Mouse (Mus musculus) thymus, adult 2 months (tissue): ENCODE data around the gene Sys1. TPM values are rescaled to one million over a fixed set of nuclear protein-coding genes. Genes with fewer than 3 reads are reported as not detected.

Experiments used
- DNase-seq: peaks from one replicate; pipeline ENCODE4 v3.0.0; 2021
- H3K27ac ChIP-seq: fragments of 200-500 bp; 2 replicates; pipeline ENCODE4 v1.5.1; 2012; ENCODE audit warnings: low read length, control low read depth; ENCODE audit not compliant: control insufficient read depth, insufficient read depth
- H3K27me3 ChIP-seq: fragments of 200-500 bp; 2 replicates; pipeline ENCODE4 v1.6.1; 2012; ENCODE audit warnings: mild to moderate bottlenecking, low read length, moderate library complexity, mixed read lengths; ENCODE audit not compliant: control insufficient read depth, insufficient read depth
- H3K36me3 ChIP-seq: fragments of 200-500 bp; 2 replicates; pipeline ENCODE4 v1.6.1; 2012; ENCODE audit warnings: mild to moderate bottlenecking, low read length, moderate library complexity; ENCODE audit not compliant: control insufficient read depth, insufficient read depth
- H3K4me1 ChIP-seq: fragments of 200-500 bp; replicated peaks from 2 replicates; pipeline ENCODE4 v1.6.1; 2012; ENCODE audit warnings: low read length; ENCODE audit not compliant: control insufficient read depth, insufficient read depth
- H3K4me3 ChIP-seq: fragments of 200-500 bp; 2 replicates; pipeline ENCODE4 v1.5.1; 2012; ENCODE audit warnings: mild to moderate bottlenecking, low read length, control low read depth, moderate library complexity; ENCODE audit not compliant: control insufficient read depth, insufficient read depth
- CTCF ChIP-seq: fragments of 200-500 bp; IDR thresholded peaks from 2 replicates; pipeline ENCODE4 v1.5.1; 2012; ENCODE audit warnings: mild to moderate bottlenecking, control low read depth, low read length, moderate library complexity, borderline replicate concordance; ENCODE audit not compliant: control insufficient read depth, poor library complexity, insufficient read depth; ENCODE audit errors: extremely low read depth
- POLR2A ChIP-seq: fragments of 200-500 bp; IDR thresholded peaks from 2 replicates; pipeline ENCODE4 v1.6.1; 2012; ENCODE audit warnings: mild to moderate bottlenecking, low read length, control low read depth, moderate library complexity; ENCODE audit not compliant: control insufficient read depth, poor library complexity, insufficient read depth; ENCODE audit errors: extremely low read depth
- WGBS: fragments of 180-500 bp; shearing (Covaris S2); methylation state at CpG from one replicate; pipeline ENCODE4 v1.1.7; 2018; 5-methylcytosine and 5-hydroxymethylcytosine counted together
- polyA plus RNA-seq: library from polyadenylated mRNA; depleted of rRNA; stranded (reverse); fragments of >200 nt; gene quantifications from 2 replicates; pipeline ENCODE4 v1.2.3, GENCODE M21; 2012

Gene Sys1
- polyA plus RNA-seq, 1 experiment = 183 TPM

DNA sequence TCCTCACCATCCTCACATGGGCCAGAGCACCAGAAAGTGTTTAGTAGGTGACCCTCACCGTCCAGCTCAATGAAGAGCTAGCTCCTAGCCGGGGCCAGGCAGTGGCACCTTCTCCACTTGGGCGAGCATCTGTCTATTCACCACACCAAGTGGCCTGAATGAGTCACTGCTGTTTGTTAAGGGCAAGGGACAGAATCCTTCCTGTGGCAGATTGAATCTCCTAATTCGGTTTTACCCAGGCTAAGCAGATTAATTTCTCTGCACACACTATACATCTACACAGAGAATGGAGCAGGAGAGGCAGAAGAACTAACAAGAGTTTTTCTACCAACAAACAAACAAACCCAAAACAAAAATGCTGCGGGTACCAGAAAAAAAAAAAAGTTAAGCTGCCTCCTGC, 29.8 kb upstream of the Sys1 start:
- Histone ChIP-seq H3K27me3 (no peaks in the 10 kb centered on the region), H3K36me3 (no peaks in the 10 kb centered on the region), H3K27ac (no peak overlapping the region), H3K4me3 (no peak overlapping the region), H3K4me1 (peaks cover 25% of the 10 kb centered on the region)
- TF ChIP-seq POLR2A = no peak
- TF ChIP-seq CTCF = no peak
- DNase-seq = no peak
- WGBS = 90% methylated on average over 5 of the region's 5 CpGs

DNA sequence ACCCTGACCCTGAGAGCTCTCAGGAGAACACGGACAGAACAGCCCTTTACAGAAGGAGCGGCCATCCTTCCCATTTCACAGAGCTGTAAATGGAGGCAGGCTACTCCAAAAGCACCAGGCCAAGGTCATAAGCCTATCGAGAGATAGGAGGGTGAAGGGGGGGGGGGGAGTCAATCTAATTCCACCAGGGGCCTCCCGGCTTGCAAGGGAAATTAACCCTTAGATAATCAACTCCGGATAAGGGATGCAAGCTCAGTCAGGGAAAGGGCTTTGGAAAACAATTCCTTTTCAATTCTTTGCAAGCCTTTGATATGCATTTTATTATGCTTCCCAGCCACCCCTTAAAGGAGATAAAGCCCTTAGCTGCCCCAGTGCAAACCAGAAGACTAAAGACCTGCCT, 28.3 kb upstream of the Sys1 start:
- no peak for DNase-seq
- no peaks in the 10 kb centered on the region for H3K27me3 ChIP-seq
- no peak overlapping the region for H3K4me3 ChIP-seq
- no peaks in the 10 kb centered on the region for H3K36me3 ChIP-seq
- WGBS = 91% methylated on average over 5 of the region's 5 CpGs
- TF ChIP-seq CTCF = no peak
- no peak for TF ChIP-seq POLR2A
- peaks cover 12% of the 10 kb centered on the region for H3K4me1 ChIP-seq
- no peak overlapping the region for H3K27ac ChIP-seq

DNA sequence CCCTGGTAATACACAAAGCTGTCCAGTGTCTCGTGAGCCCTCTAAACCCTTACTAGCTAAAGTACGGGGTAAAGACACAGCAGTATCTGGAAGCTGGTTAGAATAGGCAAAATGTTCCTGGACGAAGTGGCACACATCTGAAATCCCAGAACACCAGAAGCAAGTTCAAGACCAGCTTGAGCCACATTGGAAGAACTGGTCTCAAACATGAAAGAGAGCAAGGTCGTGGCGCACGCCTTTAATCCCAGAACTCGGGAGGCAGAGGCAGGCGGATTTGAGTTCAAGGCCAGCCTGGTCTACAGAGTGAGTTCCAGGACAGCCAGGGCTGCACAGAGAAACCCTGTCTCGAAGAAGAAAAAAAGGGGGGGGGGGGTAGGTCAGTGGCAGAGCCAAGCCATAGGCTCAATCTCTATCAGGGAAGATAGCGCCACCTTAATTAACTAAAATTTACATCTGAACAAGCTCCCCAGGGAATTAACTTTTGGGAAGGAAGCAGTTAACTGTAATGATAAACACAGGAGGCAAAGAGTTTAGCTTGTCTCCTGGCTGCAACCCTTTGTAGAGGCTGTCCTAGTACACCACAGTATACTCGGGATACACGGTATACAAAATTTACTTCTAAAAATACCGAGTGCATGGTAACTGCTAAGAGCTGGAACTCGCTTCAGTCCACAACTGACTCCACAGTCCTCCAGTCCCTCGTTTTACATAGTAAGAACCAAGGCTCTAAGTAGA, 26.7 kb upstream of the Sys1 start:
- TF ChIP-seq CTCF (no peak), POLR2A (no peak)
- WGBS = 87% methylated on average over 15 of the region's 15 CpGs
- Histone ChIP-seq H3K27me3 (no peaks in the 10 kb centered on the region), H3K27ac (no peak overlapping the region), H3K4me3 (no peak overlapping the region), H3K4me1 (0 out of 2 replicates have a peak, but pooled peaks cover 2% of the 10 kb centered on the region), H3K36me3 (no peaks in the 10 kb centered on the region)
- DNase-seq = no peak

DNA sequence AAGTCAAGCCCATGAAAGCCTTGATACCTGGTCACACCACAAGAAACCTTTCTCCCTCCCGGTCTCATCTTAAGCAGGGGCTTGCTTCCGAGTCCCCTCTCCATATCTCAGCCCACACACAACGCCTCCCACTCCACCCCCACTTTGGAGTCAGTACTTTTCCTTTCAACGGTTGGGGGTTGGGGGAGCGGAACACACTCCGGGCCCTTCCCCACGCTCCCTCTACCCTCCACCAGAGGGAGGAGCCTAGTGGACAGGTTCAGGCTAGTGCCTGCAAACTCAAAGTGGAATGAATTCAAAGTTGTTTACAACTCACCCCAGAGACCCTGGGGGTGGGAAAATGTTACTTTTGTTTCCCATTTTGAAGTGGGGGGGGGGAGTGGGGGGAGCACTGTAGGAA, 26.1 kb upstream of the Sys1 start:
- H3K27me3 ChIP-seq = no peaks in the 10 kb centered on the region
- TF ChIP-seq CTCF = no peak
- TF ChIP-seq POLR2A = no peak
- WGBS = 54% methylated on average over 7 of the region's 7 CpGs
- H3K4me3 ChIP-seq = no peak overlapping the region
- no peaks in the 10 kb centered on the region for H3K36me3 ChIP-seq
- H3K4me1 ChIP-seq = peaks cover 4% of the 10 kb centered on the region; the same call in 1 of the 2 replicates
- no peak for DNase-seq
- no peak overlapping the region for H3K27ac ChIP-seq

DNA sequence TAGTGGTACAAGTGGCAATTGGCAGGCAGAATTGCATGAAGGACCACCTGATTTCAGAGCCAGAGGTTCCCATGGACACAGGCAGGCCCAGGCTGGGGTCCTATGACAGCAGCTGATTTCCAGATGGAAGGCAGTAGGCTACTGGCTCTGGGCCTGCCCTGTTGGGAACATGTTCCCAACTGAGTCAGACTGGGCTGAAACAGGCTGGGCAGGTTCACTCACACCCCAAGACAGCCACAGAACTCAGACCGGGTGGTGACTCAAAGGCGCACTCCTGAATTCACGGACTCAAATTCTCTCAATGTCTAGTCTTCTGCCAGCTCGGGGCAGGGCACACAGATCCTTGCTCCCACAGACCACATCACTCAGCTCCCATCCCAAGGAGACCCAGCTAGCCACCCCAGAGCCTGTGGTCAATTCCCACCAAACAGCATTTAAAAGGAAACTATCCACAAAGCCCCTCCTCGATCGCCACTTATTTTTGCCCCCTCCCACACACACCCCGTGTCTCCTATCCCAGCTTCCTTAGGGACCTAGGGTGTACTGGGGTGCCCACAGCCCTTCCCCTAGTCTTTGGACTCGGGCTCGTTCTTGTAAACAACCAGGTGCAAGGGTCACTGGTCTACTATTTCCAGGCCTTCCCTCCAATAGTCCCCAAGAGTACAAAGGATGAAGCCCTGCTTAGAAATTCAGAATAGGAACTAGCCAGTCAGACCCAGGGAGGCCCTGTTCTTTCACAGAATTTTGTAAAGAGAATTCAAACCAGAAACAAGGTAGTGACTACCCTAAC, 24.9 kb upstream of the Sys1 start:
- TF ChIP-seq POLR2A (no peak), CTCF (no peak)
- no peak for DNase-seq
- no peaks in the 10 kb centered on the region for H3K36me3 ChIP-seq
- peaks cover 7% of the 10 kb centered on the region; the same call in 1 of the 2 replicates for H3K4me1 ChIP-seq
- WGBS = 91% methylated on average over 9 of the region's 9 CpGs
- H3K27me3 ChIP-seq = no peaks in the 10 kb centered on the region
- H3K4me3 ChIP-seq = no peak overlapping the region
- no peak overlapping the region for H3K27ac ChIP-seq

DNA sequence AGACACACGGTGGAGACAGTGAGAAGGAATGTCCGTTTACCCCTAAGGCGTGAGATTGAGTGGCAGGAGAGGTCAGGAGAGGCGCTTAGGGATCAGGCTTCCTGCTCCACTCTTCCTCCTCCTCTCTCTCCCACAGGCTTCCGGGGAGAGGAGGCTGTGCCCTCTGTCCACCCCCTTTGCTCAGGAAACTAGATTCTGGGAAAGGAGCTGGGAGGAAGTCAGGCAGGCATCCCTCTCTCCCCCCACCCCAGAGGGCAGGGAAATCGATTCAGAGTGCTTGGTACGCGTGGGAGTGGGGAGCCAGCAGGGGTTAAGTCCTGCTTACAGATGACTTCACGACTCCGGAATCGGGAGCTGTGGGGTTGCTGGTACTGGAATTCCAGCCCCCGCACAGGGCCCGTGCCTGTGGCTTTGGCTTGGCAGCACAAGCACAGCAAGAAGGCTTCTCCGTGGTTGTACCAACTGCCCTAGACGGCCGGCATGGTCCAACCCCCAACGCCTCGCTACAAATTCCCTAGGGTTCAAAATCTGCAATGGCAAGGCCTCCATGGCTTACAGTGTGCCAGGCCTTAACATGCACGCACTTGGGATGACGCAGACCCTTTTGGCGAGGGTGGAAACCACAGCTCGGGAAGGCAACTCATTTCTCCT, 24.1 kb upstream of the Sys1 start:
- Histone ChIP-seq H3K27ac (no peak overlapping the region), H3K4me1 (peaks cover 7% of the 10 kb centered on the region; the same call in 1 of the 2 replicates), H3K4me3 (no peak overlapping the region), H3K27me3 (no peaks in the 10 kb centered on the region), H3K36me3 (no peaks in the 10 kb centered on the region)
- no peak for TF ChIP-seq POLR2A
- no peak for DNase-seq
- WGBS = 79% methylated on average over 22 of the region's 22 CpGs
